Mouse (Mus musculus) kidney, embryonic 14.5 days (tissue): ENCODE data around the gene Nmu. TPM values are rescaled to one million over a fixed set of nuclear protein-coding genes. Genes with fewer than 3 reads are reported as not detected.

Experiments
- ATAC-seq: fragments of 200-750 bp; cut with Nextera tagmentation; 2 replicates; pipeline ENCODE4 v1.8.0; 2017; ENCODE audit warnings: moderate number of reproducible peaks, mild to moderate bottlenecking, moderate TSS enrichment, moderate library complexity; ENCODE audit not compliant: low FRiP score, low TSS enrichment
- H3K27ac ChIP-seq: fragments of 300-500 bp; sonication (generic); 2 replicates; pipeline ENCODE4 v1.5.1; 2014; ENCODE audit warnings: low read depth, mild to moderate bottlenecking, low read length, moderate library complexity, mixed read lengths
- H3K27me3 ChIP-seq: fragments of 300-500 bp; sonication (generic); 2 replicates; pipeline ENCODE4 v1.6.1; 2014; ENCODE audit warnings: mild to moderate bottlenecking, low read length; ENCODE audit not compliant: control insufficient read depth, insufficient read depth
- H3K36me3 ChIP-seq: fragments of 300-500 bp; sonication (generic); 2 replicates; pipeline ENCODE4 v1.6.1; 2014; ENCODE audit warnings: low read length, mixed read lengths; ENCODE audit not compliant: control insufficient read depth, insufficient read depth
- H3K4me1 ChIP-seq: fragments of 300-500 bp; sonication (generic); 2 replicates; pipeline ENCODE4 v1.6.1; 2014; ENCODE audit warnings: low read length, mixed read lengths; ENCODE audit not compliant: control insufficient read depth, insufficient read depth
- H3K4me2 ChIP-seq: fragments of 300-500 bp; sonication (generic); replicated peaks from 2 replicates; pipeline ENCODE4 v1.6.1; 2014; ENCODE audit warnings: low read depth, mild to moderate bottlenecking, low read length
- H3K4me3 ChIP-seq: fragments of 300-500 bp; sonication (generic); 2 replicates; pipeline ENCODE4 v1.5.1; 2014; ENCODE audit warnings: mild to moderate bottlenecking, low read length
- H3K9ac ChIP-seq: fragments of 300-500 bp; sonication (generic); 2 replicates; pipeline ENCODE4 v1.6.1; 2014; ENCODE audit warnings: low read depth, mild to moderate bottlenecking, low read length, moderate library complexity
- H3K9me3 ChIP-seq: fragments of 300-500 bp; sonication (generic); 2 replicates; pipeline ENCODE4 v1.6.1; 2016; ENCODE audit warnings: low read length; ENCODE audit not compliant: control insufficient read depth
- WGBS: fragments of 180-500 bp; shearing (Covaris S2); extraction: QIAGEN DNeasy Blood & Tissue Kit; methylation state at CpG from one replicate; pipeline ENCODE4 v1.1.7; 2014; 5-methylcytosine and 5-hydroxymethylcytosine counted together
- polyA plus RNA-seq: library from polyadenylated mRNA; unstranded; fragments of >200 nt; fragmentation: Nextera tagmentation; extraction: Ambion mirVana; gene quantifications from 2 replicates; pipeline ENCODE4 v1.2.1, GENCODE M21; 2014

The Nmu gene
- polyA plus RNA-seq, 1 experiment from 2014 or later: 0.27 TPM

DNA sequence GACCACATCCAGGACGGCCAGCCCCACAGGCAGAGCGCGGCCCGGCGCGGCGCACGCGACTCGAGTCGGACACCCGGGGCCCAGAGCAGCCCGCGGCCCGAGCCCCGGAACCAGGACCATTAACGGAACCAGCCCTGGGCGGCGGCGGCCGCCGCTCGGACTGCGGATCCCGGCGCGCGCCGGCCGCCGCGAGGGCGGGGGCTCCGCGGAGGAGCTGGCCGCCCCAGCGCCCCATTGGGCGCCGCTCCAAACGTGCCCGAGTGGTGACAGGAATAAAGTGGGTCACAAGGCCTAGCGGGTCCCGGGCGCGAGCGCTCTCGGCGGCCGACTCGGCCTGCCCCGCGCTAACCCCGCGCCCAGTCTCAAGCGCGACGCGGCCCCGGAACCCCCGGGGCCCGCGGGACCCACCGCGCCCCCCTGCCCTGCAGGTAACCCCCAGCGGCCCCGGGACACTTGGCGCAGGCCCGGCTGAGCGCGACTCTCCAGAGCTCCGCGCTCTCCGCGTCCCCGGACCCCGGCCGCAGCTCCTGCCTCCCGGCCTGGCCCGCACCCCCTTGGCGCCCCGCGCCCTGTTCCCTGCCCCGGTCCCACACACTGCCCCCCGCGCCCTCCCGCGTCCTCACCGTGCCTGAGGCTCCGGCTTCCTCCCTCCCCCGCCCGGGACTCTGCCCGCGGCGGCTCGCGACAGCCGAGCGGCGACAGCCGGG lies 59.7 kb downstream of the Nmu start:
- peak overlapping the region; percentile 73 for H3K4me2 ChIP-seq
- H3K27ac ChIP-seq: peak overlapping the region; percentile 97
- H3K9me3 ChIP-seq: no peaks in the 10 kb centered on the region
- whole genome bisulfite sequencing: 1% methylated on average over 60 of the region's 100 CpGs
- H3K36me3 ChIP-seq: no peaks in the 10 kb centered on the region
- peak overlapping the region; percentile 96 for H3K4me3 ChIP-seq
- no peaks in the 10 kb centered on the region for H3K27me3 ChIP-seq
- H3K4me1 ChIP-seq: peaks cover 9% of the 10 kb centered on the region
- H3K9ac ChIP-seq: peak overlapping the region; percentile 96
- ATAC-seq: peak; percentile 81

DNA sequence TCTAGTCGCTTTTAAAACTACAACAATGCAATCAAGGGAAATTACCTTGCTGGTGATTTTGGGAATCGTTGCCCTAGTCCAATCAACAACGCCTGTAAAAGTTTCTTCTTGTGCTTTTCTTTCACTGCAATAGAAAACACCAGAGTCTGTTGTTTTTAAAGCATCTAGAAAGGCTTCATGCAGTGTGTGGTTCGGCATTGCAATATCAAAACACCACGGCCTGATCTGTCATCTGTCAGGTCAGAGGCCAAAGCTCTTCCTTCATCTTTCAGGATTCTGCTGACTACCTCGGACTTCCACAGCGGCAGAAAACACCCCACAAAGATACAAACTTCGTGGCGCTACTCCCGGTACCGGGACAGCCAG lies 60.2 kb downstream of the Nmu start:
- peaks cover 9% of the 10 kb centered on the region for H3K4me1 ChIP-seq
- no peaks in the 10 kb centered on the region for H3K9me3 ChIP-seq
- 3% methylated on average over 11 of the region's 11 CpGs for WGBS
- no peaks in the 10 kb centered on the region for H3K27me3 ChIP-seq
- peak overlapping the region; percentile 73 for H3K4me2 ChIP-seq
- no peak for ATAC-seq
- H3K4me3 ChIP-seq: peak overlapping the region; percentile 96
- H3K27ac ChIP-seq: peak overlapping the region; percentile 97; the same call in 1 of the 2 replicates
- no peaks in the 10 kb centered on the region for H3K36me3 ChIP-seq
- peak overlapping the region; percentile 96 for H3K9ac ChIP-seq

DNA sequence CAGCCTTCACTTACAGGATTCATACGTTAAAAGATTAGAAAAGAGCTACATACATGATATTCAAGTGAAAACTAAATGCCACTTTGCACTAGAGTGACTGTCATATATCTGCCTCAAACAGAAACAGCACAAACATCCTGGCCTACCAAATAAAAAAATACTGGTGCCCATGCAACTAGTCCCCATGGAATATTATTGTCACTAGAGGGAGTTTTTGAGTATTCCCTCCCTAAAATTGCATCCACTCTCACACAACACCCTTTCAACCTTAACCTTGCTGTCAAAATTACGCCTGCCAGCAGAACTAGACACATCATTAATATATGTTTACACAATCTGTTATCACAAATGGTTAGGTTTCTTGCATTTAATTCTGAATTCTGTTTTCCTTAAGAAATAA lies 61.6 kb downstream of the Nmu start:
- no peak for ATAC-seq
- WGBS: 83% methylated on average over 2 of the region's 2 CpGs
- Histone ChIP-seq H3K4me1 (peaks cover 9% of the 10 kb centered on the region), H3K9ac (no peak overlapping the region), H3K36me3 (no peaks in the 10 kb centered on the region), H3K27ac (no peak overlapping the region), H3K27me3 (no peaks in the 10 kb centered on the region), H3K4me3 (no peak overlapping the region), H3K4me2 (no peak overlapping the region), H3K9me3 (no peaks in the 10 kb centered on the region)

DNA sequence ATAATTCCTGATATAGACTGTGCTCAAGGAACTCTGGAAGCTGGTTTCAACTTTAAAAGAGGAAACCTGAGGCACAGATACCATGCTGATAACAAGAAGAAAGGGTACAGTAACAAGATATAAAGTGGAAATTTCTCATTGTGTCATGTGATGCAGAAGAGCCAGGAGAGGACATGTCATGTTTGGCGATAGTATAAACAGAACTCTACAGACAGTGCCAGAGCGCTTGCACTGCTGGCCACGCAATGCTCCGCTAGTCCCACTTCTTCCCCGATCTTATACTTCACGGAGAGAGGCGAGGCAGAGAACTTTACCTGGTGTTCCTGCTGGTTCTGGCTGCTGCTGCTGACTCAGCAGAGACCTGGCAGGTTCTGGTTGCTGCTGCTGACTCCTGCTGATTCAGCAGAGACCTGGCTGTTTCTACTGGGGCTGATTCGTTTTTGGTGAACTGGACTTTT lies 74.3 kb downstream of the Nmu start:
- Histone ChIP-seq H3K4me3 (no peak overlapping the region), H3K9me3 (no peaks in the 10 kb centered on the region), H3K27me3 (no peaks in the 10 kb centered on the region), H3K27ac (no peak overlapping the region), H3K36me3 (no peaks in the 10 kb centered on the region), H3K4me2 (no peak overlapping the region), H3K4me1 (no peaks in the 10 kb centered on the region), H3K9ac (no peak overlapping the region)
- ATAC-seq: no peak
- WGBS: 85% methylated on average over 8 of the region's 8 CpGs

DNA sequence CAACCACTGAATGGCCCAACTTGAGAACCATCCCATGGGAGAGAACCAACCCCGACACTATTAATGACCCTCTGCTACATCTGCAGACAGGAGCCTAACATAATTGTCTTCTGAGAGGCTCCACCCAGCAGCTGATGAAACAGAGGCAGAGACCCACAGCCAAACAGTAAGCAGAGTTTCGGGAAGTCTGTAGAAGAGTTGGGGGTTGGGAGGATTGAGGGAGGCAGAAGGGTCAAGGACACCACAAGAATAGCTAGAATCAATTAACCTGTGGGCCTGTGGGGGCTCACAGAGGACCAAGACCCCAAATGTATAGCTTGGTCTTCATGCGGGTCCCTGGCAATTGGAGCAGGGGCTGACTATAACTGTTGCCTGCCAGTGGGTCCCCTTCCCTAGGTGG lies 75.3 kb downstream of the Nmu start:
- H3K27ac ChIP-seq: no peak overlapping the region
- H3K27me3 ChIP-seq: no peaks in the 10 kb centered on the region
- no peaks in the 10 kb centered on the region for H3K9me3 ChIP-seq
- H3K4me3 ChIP-seq: no peak overlapping the region
- no peaks in the 10 kb centered on the region for H3K36me3 ChIP-seq
- 95% methylated on average over 3 of the region's 3 CpGs for WGBS
- no peaks in the 10 kb centered on the region for H3K4me1 ChIP-seq
- no peak overlapping the region for H3K9ac ChIP-seq
- no peak overlapping the region for H3K4me2 ChIP-seq
- ATAC-seq: no peak

DNA sequence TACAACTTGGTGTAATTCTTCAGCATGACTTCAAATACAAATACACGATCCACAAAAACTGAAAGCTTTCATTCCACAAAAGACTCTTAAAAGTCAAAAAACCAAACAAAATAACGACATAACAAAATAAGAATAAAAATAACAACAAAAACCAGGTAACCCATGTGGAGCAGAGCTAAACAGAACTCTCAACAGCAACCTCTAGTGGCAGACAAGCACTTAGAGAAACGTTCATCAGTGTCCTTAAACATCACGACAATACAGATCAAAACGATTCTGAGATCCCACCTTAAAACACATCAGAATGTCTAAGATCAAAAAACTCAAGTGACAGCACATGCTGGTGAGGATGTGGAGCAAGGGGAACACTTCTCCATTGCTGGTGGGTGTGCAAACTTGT lies 76.5 kb downstream of the Nmu start:
- no peak for ATAC-seq
- no peaks in the 10 kb centered on the region for H3K4me1 ChIP-seq
- no peak overlapping the region for H3K4me2 ChIP-seq
- H3K9me3 ChIP-seq: no peaks in the 10 kb centered on the region
- H3K27ac ChIP-seq: no peak overlapping the region
- H3K9ac ChIP-seq: no peak overlapping the region
- no peaks in the 10 kb centered on the region for H3K27me3 ChIP-seq
- no peak overlapping the region for H3K4me3 ChIP-seq
- 78% methylated on average over 5 of the region's 5 CpGs for WGBS
- no peaks in the 10 kb centered on the region for H3K36me3 ChIP-seq

DNA sequence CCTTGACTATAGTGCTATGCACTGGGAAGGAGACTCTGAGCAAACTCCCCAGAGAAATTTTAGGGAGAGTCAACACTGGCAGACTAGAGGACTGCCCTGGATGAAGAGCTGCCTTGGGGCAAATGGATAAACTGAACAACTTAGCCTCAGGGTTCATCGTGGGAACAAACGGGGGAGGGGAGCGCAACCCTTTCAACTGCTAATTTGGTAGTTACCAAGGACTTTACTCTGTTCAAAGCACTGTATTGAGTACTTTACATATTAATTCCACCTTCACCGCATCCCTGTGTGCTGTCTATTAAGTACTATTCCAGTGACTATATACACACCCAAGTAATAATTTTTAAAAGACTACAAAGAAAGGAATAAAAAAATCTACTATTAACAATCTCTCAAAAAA lies 77.9 kb downstream of the Nmu start:
- Histone ChIP-seq H3K27ac (no peak overlapping the region), H3K4me2 (no peak overlapping the region), H3K4me1 (no peaks in the 10 kb centered on the region), H3K9me3 (no peaks in the 10 kb centered on the region), H3K4me3 (no peak overlapping the region), H3K27me3 (no peaks in the 10 kb centered on the region), H3K9ac (no peak overlapping the region), H3K36me3 (no peaks in the 10 kb centered on the region)
- WGBS: 61% methylated on average over 4 of the region's 4 CpGs
- ATAC-seq: no peak

DNA sequence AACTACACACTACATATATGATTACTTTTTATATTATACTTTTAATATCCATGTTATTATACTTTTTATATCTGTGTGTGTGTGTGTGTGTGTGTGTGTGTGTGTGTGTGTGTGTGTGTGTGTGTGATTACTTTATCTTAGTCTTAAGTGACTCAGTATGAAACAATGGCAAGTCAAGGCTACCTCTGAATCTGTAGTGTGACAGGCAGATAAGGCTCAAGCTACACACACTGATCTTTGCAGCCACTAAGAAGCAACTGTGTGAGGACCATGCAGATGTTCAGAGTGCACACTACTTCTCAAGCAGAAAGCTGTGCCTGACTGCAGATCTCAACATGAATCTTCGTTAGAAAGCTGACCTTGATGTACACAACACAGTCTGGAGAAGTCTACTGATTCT lies 79.7 kb downstream of the Nmu start:
- no peak overlapping the region for H3K27ac ChIP-seq
- no peak overlapping the region for H3K4me2 ChIP-seq
- H3K4me3 ChIP-seq: no peak overlapping the region
- H3K27me3 ChIP-seq: no peaks in the 10 kb centered on the region
- no peaks in the 10 kb centered on the region for H3K36me3 ChIP-seq
- no peaks in the 10 kb centered on the region for H3K9me3 ChIP-seq
- H3K9ac ChIP-seq: no peak overlapping the region
- no peak for ATAC-seq
- 84% methylated on average over 1 of the region's 1 CpGs for WGBS
- no peaks in the 10 kb centered on the region for H3K4me1 ChIP-seq
